Mouse (Mus musculus) heart, embryonic 14.5 days (tissue): ENCODE measurements at regions not wholly inside any gene's neighbourhood (a gene's known extent, or its start where the extent isn't known, plus 50 kb on each side); places are given as distances from the start of the nearest gene placed in this dataset.
A peak's percentile ranks its signal among the peaks of the same experiment; 100 is the strongest.

Source experiments
- ATAC-seq: fragments of 200-750 bp; cut with Nextera tagmentation; 2 replicates; pipeline ENCODE4 v1.8.0; 2017; ENCODE audit warnings: low read depth, moderate TSS enrichment; ENCODE audit not compliant: insufficient number of reproducible peaks, insufficient read depth, low FRiP score
- H3K27ac ChIP-seq, 2 experiments: fragments of 200-500 bp in 1 of 2; fragments of 300-500 bp in 1 of 2; sonication (generic) in 1 of 2; replicated peaks in 1 of 2; 2 replicates each; pipeline ENCODE4 v1.5.1; 2012 to 2014; ENCODE audit warnings: low read depth in 2 of 2, low read length in 2 of 2, control low read depth in 1 of 2, mild to moderate bottlenecking in 1 of 2, mixed read lengths in 1 of 2; ENCODE audit not compliant: control insufficient read depth in 1 of 2, insufficient read depth in 1 of 2
- H3K27me3 ChIP-seq: fragments of 300-500 bp; sonication (generic); 2 replicates; pipeline ENCODE4 v1.6.1; 2014; ENCODE audit warnings: mild to moderate bottlenecking, low read length, control low read depth; ENCODE audit not compliant: control insufficient read depth, insufficient read depth
- H3K36me3 ChIP-seq: fragments of 300-500 bp; sonication (generic); 2 replicates; pipeline ENCODE4 v1.6.1; 2014; ENCODE audit warnings: mild to moderate bottlenecking, control low read depth, low read length, mixed read lengths; ENCODE audit not compliant: control insufficient read depth, insufficient read depth
- H3K4me1 ChIP-seq, 2 experiments: fragments of 200-500 bp in 1 of 2; fragments of 300-500 bp in 1 of 2; sonication (generic) in 1 of 2; 2 replicates each; pipeline ENCODE4 v1.6.1; 2012 to 2014; ENCODE audit warnings: low read length in 2 of 2, control low read depth in 1 of 2, mixed read lengths in 1 of 2; ENCODE audit not compliant: control insufficient read depth in 2 of 2, insufficient read depth in 2 of 2
- H3K4me2 ChIP-seq: fragments of 300-500 bp; sonication (generic); 2 replicates; pipeline ENCODE4 v1.6.1; 2014; ENCODE audit warnings: mild to moderate bottlenecking, low read length
- H3K4me3 ChIP-seq, 2 experiments: fragments of 200-500 bp in 1 of 2; fragments of 300-500 bp in 1 of 2; sonication (generic) in 1 of 2; 2 replicates each; pipeline ENCODE4 v1.5.1; 2012 to 2014; ENCODE audit warnings: low read length in 2 of 2, mild to moderate bottlenecking in 2 of 2, control low read depth in 1 of 2, low read depth in 1 of 2, moderate library complexity in 1 of 2; ENCODE audit not compliant: control insufficient read depth in 1 of 2, insufficient read depth in 1 of 2
- H3K9ac ChIP-seq: fragments of 300-500 bp; sonication (generic); 2 replicates; pipeline ENCODE4 v1.6.1; 2014; ENCODE audit warnings: mild to moderate bottlenecking, low read length
- H3K9me3 ChIP-seq: fragments of 300-500 bp; sonication (generic); 2 replicates; pipeline ENCODE4 v1.6.1; 2016; ENCODE audit warnings: low read length, control low read depth; ENCODE audit not compliant: control insufficient read depth
- WGBS: fragments of 180-500 bp; shearing (Covaris S2); extraction: QIAGEN DNeasy Blood & Tissue Kit; methylation state at CpG from one replicate; pipeline ENCODE4 v1.1.7; 2014; 5-methylcytosine and 5-hydroxymethylcytosine counted together

GRCm38 (mm10) chr4:105629581-105629980, 160.1 kb upstream of the Gm12728 start:
- 94% methylated on average over 4 of the region's 4 CpGs for WGBS
- no peaks in the 10 kb centered on the region for H3K27me3 ChIP-seq
- no peak overlapping the region for H3K4me2 ChIP-seq
- peaks cover 7 to 12% of the 10 kb centered on the region in 2 experiments; a peak in 3 of 4 replicates for H3K4me1 ChIP-seq
- H3K9ac ChIP-seq, result no peak overlapping the region
- no peak overlapping the region for H3K27ac ChIP-seq
- no peaks in the 10 kb centered on the region for H3K9me3 ChIP-seq
- H3K36me3 ChIP-seq, result no peaks in the 10 kb centered on the region
- ATAC-seq, result no peak
- H3K4me3 ChIP-seq, result no peak overlapping the region

- peaks cover 7 to 12% of the 10 kb centered on the region in 2 experiments; a peak in 3 of 4 replicates for H3K4me1 ChIP-seq
- H3K4me3 ChIP-seq, result no peak overlapping the region
- no peaks in the 10 kb centered on the region for H3K9me3 ChIP-seq
- 36% methylated on average over 11 of the region's 11 CpGs for WGBS
- no peaks in the 10 kb centered on the region for H3K27me3 ChIP-seq
- ATAC-seq, result peak; percentile 66; the same call in 1 of the 2 replicates
- H3K9ac ChIP-seq, result no peak overlapping the region
- no peak overlapping the region for H3K27ac ChIP-seq
- H3K4me2 ChIP-seq, result no peak overlapping the region
- no peaks in the 10 kb centered on the region for H3K36me3 ChIP-seq
Measured at GRCm38 (mm10) chr4:105630595-105631369, 158.9 kb upstream of the Gm12728 start.

GRCm38 (mm10) chr4:105632581-105633358, 156.9 kb upstream of the Gm12728 start:
- Histone ChIP-seq H3K27ac (no peak overlapping the region), H3K36me3 (no peaks in the 10 kb centered on the region), H3K27me3 (no peaks in the 10 kb centered on the region), H3K4me1 (peaks cover 2 to 6% of the 10 kb centered on the region in 2 experiments; a peak in 1 of 4 replicates), H3K9ac (no peak overlapping the region), H3K9me3 (no peaks in the 10 kb centered on the region), H3K4me2 (no peak overlapping the region), H3K4me3 (no peak overlapping the region)
- no peak for ATAC-seq
- 78% methylated on average over 7 of the region's 7 CpGs for WGBS

GRCm38 (mm10) chr4:105633789-105634188, 155.9 kb upstream of the Gm12728 start:
- peaks cover 2 to 6% of the 10 kb centered on the region in 2 experiments; a peak in 1 of 4 replicates for H3K4me1 ChIP-seq
- no peak overlapping the region for H3K4me2 ChIP-seq
- no peak for ATAC-seq
- H3K27ac ChIP-seq, result no peak overlapping the region
- H3K9me3 ChIP-seq, result no peaks in the 10 kb centered on the region
- 89% methylated on average over 3 of the region's 3 CpGs for WGBS
- no peak overlapping the region for H3K9ac ChIP-seq
- no peaks in the 10 kb centered on the region for H3K36me3 ChIP-seq
- no peaks in the 10 kb centered on the region for H3K27me3 ChIP-seq
- H3K4me3 ChIP-seq, result no peak overlapping the region

- no peak overlapping the region for H3K9ac ChIP-seq
- H3K9me3 ChIP-seq, result no peaks in the 10 kb centered on the region
- no peaks in the 10 kb centered on the region for H3K27me3 ChIP-seq
- no peaks in the 10 kb centered on the region for H3K36me3 ChIP-seq
- no peak overlapping the region for H3K27ac ChIP-seq
- H3K4me1 ChIP-seq, result no peaks in the 10 kb centered on the region
- H3K4me3 ChIP-seq, result no peak overlapping the region
- 68% methylated on average over 4 of the region's 4 CpGs for WGBS
- H3K4me2 ChIP-seq, result no peak overlapping the region
- ATAC-seq, result no peak
Measured at GRCm38 (mm10) chr4:105640793-105641192, 148.9 kb upstream of the Gm12728 start.

GRCm38 (mm10) chr4:105641582-105641981, 148.1 kb upstream of the Gm12728 start:
- Histone ChIP-seq H3K4me1 (no peaks in the 10 kb centered on the region), H3K9ac (no peak overlapping the region), H3K27ac (no peak overlapping the region), H3K4me3 (no peak overlapping the region), H3K9me3 (no peaks in the 10 kb centered on the region), H3K36me3 (no peaks in the 10 kb centered on the region), H3K27me3 (no peaks in the 10 kb centered on the region), H3K4me2 (no peak overlapping the region)
- WGBS, result 85% methylated on average over 4 of the region's 4 CpGs
- no peak for ATAC-seq

GRCm38 (mm10) chr4:105648820-105649446, 140.7 kb upstream of the Gm12728 start:
- Histone ChIP-seq H3K4me3 (no peak overlapping the region), H3K27ac (no peak overlapping the region), H3K36me3 (no peaks in the 10 kb centered on the region), H3K4me1 (no peaks in the 10 kb centered on the region), H3K9ac (no peak overlapping the region), H3K27me3 (no peaks in the 10 kb centered on the region), H3K9me3 (no peaks in the 10 kb centered on the region), H3K4me2 (no peak overlapping the region)
- WGBS, result 62% methylated on average over 7 of the region's 7 CpGs
- ATAC-seq, result no peak
